Mouse (Mus musculus) MEL (cell line): ENCODE measurements around the gene Zfp2.

Experiments used
- E2F4 ChIP-seq: IDR thresholded peaks from 2 replicates; pipeline ENCODE4 v1.6.1; 2011; ENCODE audit warnings: low read depth, low read length, improper control_type of control experiment, borderline replicate concordance
- GATA1 ChIP-seq: IDR thresholded peaks from 2 replicates; pipeline ENCODE4 v1.6.1; 2011; ENCODE audit warnings: low read depth, low read length, improper control_type of control experiment
- POLR2A ChIP-seq, 2 experiments: IDR thresholded peaks; 2 replicates each; pipeline ENCODE4 v1.6.1; 2011 to 2012; ENCODE audit warnings: low read length in 2 of 2, mild to moderate bottlenecking in 2 of 2, control low read depth in 1 of 2, improper control_type of control experiment in 1 of 2, low read depth in 1 of 2, moderate library complexity in 1 of 2; ENCODE audit not compliant: control insufficient read depth in 1 of 2, insufficient read depth in 1 of 2, poor library complexity in 1 of 2
- RAD21 ChIP-seq: IDR thresholded peaks from 2 replicates; pipeline ENCODE4 v1.6.1; 2011; ENCODE audit warnings: mild to moderate bottlenecking, low read depth, low read length, improper control_type of control experiment
- TAL1 ChIP-seq: IDR thresholded peaks from 2 replicates; pipeline ENCODE4 v1.6.1; 2012; ENCODE audit warnings: mild to moderate bottlenecking, inconsistent platforms, low read length, moderate library complexity, mixed read lengths

GRCm38 (mm10) chr11:50887390-50888128, 28.4 kb downstream of the Zfp2 start, which contains the start of gene Zfp454:
- TF ChIP-seq RAD21, result no peak
- no peak for TF ChIP-seq TAL1
- no peak for TF ChIP-seq GATA1
- no peak for TF ChIP-seq E2F4
- TF ChIP-seq POLR2A (IDR thresholded peaks at IDR 0.05; ENCODE audit: control insufficient read depth in 1 of 2, insufficient read depth in 1 of 2, low read depth in 1 of 2, low read length in 2 of 2, poor library complexity in 1 of 2), result no peak
